Mouse (Mus musculus) stomach, embryonic 14.5 days (tissue): ENCODE data around the gene Zdhhc7. TPM values are rescaled to one million over a fixed set of nuclear protein-coding genes. Genes with fewer than 3 reads are reported as not detected.

Experiments used
- ATAC-seq: fragments of 200-750 bp; cut with Nextera tagmentation; 2 replicates; pipeline ENCODE4 v1.8.0; 2017; ENCODE audit warnings: low read depth, moderate TSS enrichment; ENCODE audit not compliant: insufficient number of reproducible peaks, insufficient read depth, low FRiP score
- H3K27ac ChIP-seq: fragments of 300-500 bp; sonication (generic); 2 replicates; pipeline ENCODE4 v1.5.1; 2014; ENCODE audit warnings: mild to moderate bottlenecking, low read length, moderate library complexity, mixed read lengths
- H3K27me3 ChIP-seq: fragments of 300-500 bp; sonication (generic); 2 replicates; pipeline ENCODE4 v1.6.1; 2014; ENCODE audit warnings: low read length, control low read depth, mixed read lengths; ENCODE audit not compliant: control insufficient read depth, insufficient read depth
- H3K36me3 ChIP-seq: fragments of 300-500 bp; sonication (generic); 2 replicates; pipeline ENCODE4 v1.6.1; 2014; ENCODE audit warnings: mild to moderate bottlenecking, control low read depth, low read length, moderate library complexity, mixed read lengths; ENCODE audit not compliant: control insufficient read depth, insufficient read depth
- H3K4me1 ChIP-seq: fragments of 300-500 bp; sonication (generic); 2 replicates; pipeline ENCODE4 v1.6.1; 2014; ENCODE audit warnings: low read length, control low read depth, mixed read lengths; ENCODE audit not compliant: control insufficient read depth, insufficient read depth
- H3K4me2 ChIP-seq: fragments of 300-500 bp; sonication (generic); replicated peaks from 2 replicates; pipeline ENCODE4 v1.6.1; 2014; ENCODE audit warnings: low read depth, low read length, control low read depth
- H3K4me3 ChIP-seq: fragments of 300-500 bp; sonication (generic); 2 replicates; pipeline ENCODE4 v1.5.1; 2014; ENCODE audit warnings: low read depth, low read length, control low read depth
- H3K9ac ChIP-seq: fragments of 300-500 bp; sonication (generic); replicated peaks from 2 replicates; pipeline ENCODE4 v1.6.1; 2014; ENCODE audit warnings: low read depth, mild to moderate bottlenecking, control low read depth, low read length, moderate library complexity, mixed read lengths
- H3K9me3 ChIP-seq: fragments of 300-500 bp; sonication (generic); 2 replicates; pipeline ENCODE4 v1.6.1; 2016; ENCODE audit warnings: low read depth, low read length, control low read depth; ENCODE audit not compliant: control insufficient read depth
- WGBS: fragments of 180-500 bp; shearing (Covaris S2); extraction: QIAGEN DNeasy Blood & Tissue Kit; methylation state at CpG from one replicate; pipeline ENCODE4 v1.1.7; 2014; 5-methylcytosine and 5-hydroxymethylcytosine counted together
- polyA plus RNA-seq: library from polyadenylated mRNA; unstranded; fragments of >200 nt; fragmentation: Nextera tagmentation; extraction: Ambion mirVana; gene quantifications from 2 replicates; pipeline ENCODE4 v1.2.1, GENCODE M21; 2014

Zdhhc7 gene
- polyA plus RNA-seq, 1 experiment from 2014 or later = 28.9 TPM

GRCm38 (mm10) chr8:120112535-120112934 lies 11.3 kb upstream of the Zdhhc7 start:
- Histone ChIP-seq H3K4me2 (no peak overlapping the region), H3K4me3 (no peak overlapping the region), H3K36me3 (no peaks in the 10 kb centered on the region), H3K27me3 (0 out of 2 replicates have a peak, but pooled peaks cover 7% of the 10 kb centered on the region), H3K27ac (no peak overlapping the region), H3K9ac (no peak overlapping the region), H3K4me1 (peaks cover 6% of the 10 kb centered on the region; the same call in 1 of the 2 replicates), H3K9me3 (no peaks in the 10 kb centered on the region; the same call in 1 of the 2 replicates)
- WGBS = 72% methylated on average over 5 of the region's 5 CpGs
- ATAC-seq = no peak

GRCm38 (mm10) chr8:120111382-120111781 lies 10.1 kb upstream of the Zdhhc7 start:
- H3K4me2 ChIP-seq = no peak overlapping the region
- no peaks in the 10 kb centered on the region for H3K36me3 ChIP-seq
- 57% methylated on average over 4 of the region's 4 CpGs for WGBS
- no peaks in the 10 kb centered on the region; the same call in 1 of the 2 replicates for H3K9me3 ChIP-seq
- H3K9ac ChIP-seq = no peak overlapping the region
- no peak for ATAC-seq
- 0 out of 2 replicates have a peak, but pooled peaks cover 6% of the 10 kb centered on the region for H3K27me3 ChIP-seq
- H3K4me3 ChIP-seq = no peak overlapping the region
- peaks cover 6% of the 10 kb centered on the region; the same call in 1 of the 2 replicates for H3K4me1 ChIP-seq
- H3K27ac ChIP-seq = no peak overlapping the region

DNA sequence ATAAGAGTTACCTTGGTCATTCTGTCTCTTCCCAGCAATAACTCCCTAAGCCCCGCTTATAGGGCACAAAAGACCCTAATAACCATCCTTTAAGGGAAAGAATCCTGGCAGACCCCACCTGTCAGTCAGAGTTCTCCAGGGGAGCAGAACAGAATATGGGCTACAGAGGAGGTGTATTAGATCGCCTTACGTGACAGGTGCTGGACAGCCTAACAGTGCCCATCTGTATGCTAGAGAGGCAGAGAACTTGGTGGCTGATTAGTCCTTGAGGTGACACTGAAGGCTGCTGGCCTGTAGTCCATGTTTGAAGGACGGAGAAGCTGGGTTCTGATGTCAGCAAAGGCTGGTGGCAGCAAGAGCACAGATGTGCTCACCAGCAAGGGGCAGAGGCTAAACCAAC lies 9.7 kb upstream of the Zdhhc7 start:
- Histone ChIP-seq H3K27ac (no peak overlapping the region), H3K9me3 (no peaks in the 10 kb centered on the region; the same call in 1 of the 2 replicates), H3K9ac (no peak overlapping the region), H3K4me3 (no peak overlapping the region), H3K4me2 (no peak overlapping the region), H3K36me3 (no peaks in the 10 kb centered on the region), H3K27me3 (0 out of 2 replicates have a peak, but pooled peaks cover 4% of the 10 kb centered on the region), H3K4me1 (peaks cover 6% of the 10 kb centered on the region; the same call in 1 of the 2 replicates)
- 80% methylated on average over 4 of the region's 4 CpGs for WGBS
- no peak for ATAC-seq

- no peaks in the 10 kb centered on the region for H3K27me3 ChIP-seq
- no peak overlapping the region for H3K4me2 ChIP-seq
- H3K36me3 ChIP-seq = no peaks in the 10 kb centered on the region
- H3K27ac ChIP-seq = no peak overlapping the region
- no peak for ATAC-seq
- no peaks in the 10 kb centered on the region for H3K9me3 ChIP-seq
- no peak overlapping the region for H3K4me3 ChIP-seq
- no peak overlapping the region for H3K9ac ChIP-seq
- H3K4me1 ChIP-seq = peaks cover 6% of the 10 kb centered on the region; the same call in 1 of the 2 replicates
- WGBS = 56% methylated on average over 3 of the region's 3 CpGs
Measured at GRCm38 (mm10) chr8:120109149-120109548, 7.9 kb upstream of the Zdhhc7 start.

GRCm38 (mm10) chr8:120104721-120105272 lies 3.5 kb upstream of the Zdhhc7 start:
- H3K36me3 ChIP-seq = no peaks in the 10 kb centered on the region
- no peak overlapping the region for H3K4me3 ChIP-seq
- WGBS = 60% methylated on average over 9 of the region's 9 CpGs
- no peaks in the 10 kb centered on the region for H3K9me3 ChIP-seq
- peaks cover 16% of the 10 kb centered on the region for H3K4me1 ChIP-seq
- H3K9ac ChIP-seq = no peak overlapping the region
- H3K4me2 ChIP-seq = no peak overlapping the region
- H3K27ac ChIP-seq = no peak overlapping the region
- no peaks in the 10 kb centered on the region for H3K27me3 ChIP-seq
- no peak for ATAC-seq

DNA sequence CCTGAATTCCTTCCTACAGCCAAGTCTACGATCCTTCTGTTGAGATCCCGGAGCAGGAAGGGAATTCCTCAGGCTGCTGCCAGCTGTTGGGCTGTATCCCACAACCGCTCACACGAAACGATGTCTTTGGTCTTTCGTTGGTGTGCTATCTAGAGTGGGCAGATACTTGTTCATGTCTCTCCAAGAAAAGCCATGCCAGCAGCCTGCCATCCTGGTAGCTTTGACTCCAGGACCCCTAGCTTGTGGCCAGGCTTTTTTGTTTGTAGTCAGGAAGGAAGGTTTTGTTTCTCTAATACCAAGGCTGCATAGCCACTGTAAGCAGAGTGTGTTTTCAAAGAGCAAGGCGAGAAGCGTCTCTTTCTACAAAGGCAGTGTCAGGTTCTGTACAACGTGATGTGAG lies 2.6 kb upstream of the Zdhhc7 start:
- Histone ChIP-seq H3K4me3 (no peak overlapping the region), H3K9me3 (no peaks in the 10 kb centered on the region), H3K36me3 (no peaks in the 10 kb centered on the region), H3K4me1 (peaks cover 18% of the 10 kb centered on the region), H3K9ac (no peak overlapping the region), H3K27me3 (no peaks in the 10 kb centered on the region), H3K4me2 (no peak overlapping the region), H3K27ac (no peak overlapping the region; the same call in 1 of the 2 replicates)
- no peak for ATAC-seq
- 84% methylated on average over 9 of the region's 9 CpGs for WGBS

- H3K27me3 ChIP-seq = no peaks in the 10 kb centered on the region
- 4% methylated on average over 25 of the region's 25 CpGs for WGBS
- peak overlapping the region; percentile 88; the same call in 1 of the 2 replicates for H3K27ac ChIP-seq
- H3K36me3 ChIP-seq = no peaks in the 10 kb centered on the region
- H3K4me3 ChIP-seq = peak overlapping the region; percentile 72
- H3K4me1 ChIP-seq = peaks cover 18% of the 10 kb centered on the region
- ATAC-seq = no peak
- H3K4me2 ChIP-seq = peak overlapping the region; percentile 81
- H3K9ac ChIP-seq = peak overlapping the region; percentile 82
- no peaks in the 10 kb centered on the region for H3K9me3 ChIP-seq
Measured at GRCm38 (mm10) chr8:120100388-120101067, 754 bp downstream of the Zdhhc7 start.

DNA sequence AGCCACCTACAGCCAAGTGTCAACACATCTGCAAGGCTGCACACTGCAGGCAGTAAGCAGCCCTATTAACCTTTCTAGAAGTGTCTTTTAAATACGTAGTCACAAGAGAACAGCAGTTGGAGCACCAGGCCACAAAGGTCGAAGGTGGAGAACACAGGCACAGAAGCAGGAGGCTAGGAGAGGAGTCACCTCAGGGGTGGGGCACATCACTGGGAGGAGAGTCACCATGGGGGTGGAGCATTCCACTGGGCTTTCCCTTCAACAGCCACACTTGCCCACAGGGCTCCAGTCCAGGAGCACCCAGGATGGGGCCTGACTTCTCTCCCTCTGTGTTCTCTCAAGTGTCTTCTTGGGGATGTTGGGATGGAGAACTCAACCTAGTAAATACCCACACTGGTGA lies 4.8 kb downstream of the Zdhhc7 start:
- ATAC-seq = no peak
- Histone ChIP-seq H3K27me3 (no peaks in the 10 kb centered on the region), H3K4me1 (peaks cover 12% of the 10 kb centered on the region), H3K4me3 (no peak overlapping the region), H3K4me2 (no peak overlapping the region), H3K27ac (no peak overlapping the region), H3K36me3 (peaks cover 13% of the 10 kb centered on the region), H3K9ac (no peak overlapping the region), H3K9me3 (no peaks in the 10 kb centered on the region)
- WGBS = 62% methylated on average over 2 of the region's 2 CpGs
